Mouse (Mus musculus): ENCODE measurements around the gene Lancl3. TPM values are rescaled to one million over a fixed set of nuclear protein-coding genes. Genes with fewer than 3 reads are reported as not detected.

Gene Lancl3
- polyA plus RNA-seq, 1 experiment from 2014 or later = 3.1 TPM

Other genes starting within 250 kb of the Lancl3 start
- not detected in 2 replicates for gene Fthl17b, start 236.9 kb upstream of the Lancl3 start, polyA plus RNA-seq (2015; fragmentation: Nextera tagmentation; extraction: Ambion mirVana)
- gene Fthl17c, start 223.3 kb upstream of the Lancl3 start, polyA plus RNA-seq (2015; fragmentation: Nextera tagmentation; extraction: Ambion mirVana) = not detected in 2 replicates
- gene Fthl17d, start 213.1 kb upstream of the Lancl3 start, polyA plus RNA-seq (2015; fragmentation: Nextera tagmentation; extraction: Ambion mirVana) = not detected in 2 replicates
- gene Fthl17e, start 166.4 kb upstream of the Lancl3 start, polyA plus RNA-seq (2015; fragmentation: Nextera tagmentation; extraction: Ambion mirVana) = not detected in 2 replicates
- not detected in 2 replicates for gene Fthl17f, start 136.9 kb upstream of the Lancl3 start, polyA plus RNA-seq (2015; fragmentation: Nextera tagmentation; extraction: Ambion mirVana)
- gene 4930402K13Rik, start 95.3 kb upstream of the Lancl3 start, polyA plus RNA-seq (2015; fragmentation: Nextera tagmentation; extraction: Ambion mirVana) = not detected in 2 replicates
- gene Gm14862, start 57.0 kb downstream of the Lancl3 start, polyA plus RNA-seq (2015; fragmentation: Nextera tagmentation; extraction: Ambion mirVana) = 0.23 TPM in 1 of 2 replicates, not detected in the other
- gene Xk, start 72.9 kb downstream of the Lancl3 start, polyA plus RNA-seq (2015; fragmentation: Nextera tagmentation; extraction: Ambion mirVana) = 5.2 and 5.7 TPM in 2 replicates
- not detected in 2 replicates for gene H2al1m, start 83.9 kb downstream of the Lancl3 start, polyA plus RNA-seq (2015; fragmentation: Nextera tagmentation; extraction: Ambion mirVana)
- not detected in 2 replicates for gene H2al1k, start 150.7 kb downstream of the Lancl3 start, polyA plus RNA-seq (2015; fragmentation: Nextera tagmentation; extraction: Ambion mirVana)